17 mouse cellular contexts compared by ENCODE assay signal in genomic region chr8:48293797-48294196, GRCm38 (mm10).
DNase-seq lines count a peak whose midpoint lies in the region; TF ChIP-seq lines count a peak whose summit lies in the region.
"Had no signal": no experiment of that assay in that cellular context is flagged by ENCODE, and none has a peak within 500 bp of the region (broad histone marks: within the 10 kb centered on the region; RNA-seq: fewer than 3 reads in every experiment).

No protein-coding gene starts in this region.

- no peak overlapping the region for H3K4me2 ChIP-seq in myocyte (ENCODE audit: low read depth)

- TF ChIP-seq POLR2A in myocyte (IDR thresholded peaks at IDR 0.05; ENCODE audit: insufficient read length, low read depth): no peak

- H3K4me3 ChIP-seq in myocyte: no peak overlapping the region

- no peaks in the 10 kb centered on the region for H3K79me2 ChIP-seq in myocyte (ENCODE audit: control insufficient read depth, insufficient read depth)

- no peak overlapping the region for H3ac ChIP-seq in myocyte (ENCODE audit: control insufficient read depth, insufficient read length)

- peaks cover 8% of the 10 kb centered on the region for H3K36me3 ChIP-seq in myocyte (ENCODE audit: control insufficient read depth, insufficient read depth)
- H3K36me3 ChIP-seq: G1E had no signal

- intact Hi-C loops in heart, postnatal 25 days (cut with DNase I): no loop called here
- intact Hi-C loops in left cerebral cortex, postnatal 14 days (cut with DNase I): no loop called here

- no peaks in the 10 kb centered on the region for H3K27me3 ChIP-seq in myocyte (ENCODE audit: control insufficient read depth, insufficient read depth, insufficient read length)
- H3K27me3 ChIP-seq: CH12.LX, Patski had no signal

- peak; percentile 55 for DNase-seq in heart, adult 11 months
- no peak for DNase-seq in heart, postnatal 25 days (ENCODE audit: low spot score)
- DNase-seq in left cerebral cortex, postnatal 14 days (ENCODE audit: low spot score in 2 of 2): no peak
- DNase-seq: adrenal gland, adult 2 months; adrenal gland, adult 8-10 months; adrenal gland, postnatal 10 days; adrenal gland, postnatal 14 days; adrenal gland, postnatal 25 days; adrenal gland, postnatal 36 days; B cell, adult 2 months; cerebellum, adult 11 months; cerebellum, adult 11-12 months; cerebellum, adult 18-20 months had no signal

TF ChIP-seq in myocyte, 11 proteins besides CTCF, POLR2A, EP300 and RAD21:
- no peak for TF ChIP-seq CEBPB (IDR thresholded peaks at IDR 0.05; ENCODE audit: insufficient read depth, poor library complexity, severe bottlenecking)
- no peak for TF ChIP-seq E2F4 (IDR thresholded peaks at IDR 0.05; ENCODE audit: insufficient read depth)
- TF ChIP-seq MAX (IDR thresholded peaks at IDR 0.05; ENCODE audit: low read depth): no peak
- peak in 1 of 3 experiments; percentile 86 for TF ChIP-seq MYOG (IDR thresholded peaks at IDR 0.05; ENCODE audit: control insufficient read depth in 1 of 3, insufficient read depth in 1 of 3, insufficient read length in 2 of 3, low read depth in 2 of 3)
- no peak for TF ChIP-seq TCF3 (IDR thresholded peaks at IDR 0.05; ENCODE audit: insufficient read length, low read depth)
- no peak for TF ChIP-seq POLR2AphosphoS2 (IDR thresholded peaks at IDR 0.05; ENCODE audit: insufficient read length, low read depth)
- TF ChIP-seq SRF (IDR thresholded peaks at IDR 0.05; ENCODE audit: control insufficient read depth, insufficient read length, low read depth): no peak
- TF ChIP-seq USF1 (IDR thresholded peaks at IDR 0.05; ENCODE audit: low read depth): no peak
- TF ChIP-seq MYOD1 (IDR thresholded peaks at IDR 0.05; ENCODE audit: control insufficient read depth in 1 of 3, insufficient read length in 2 of 3, low read depth in 2 of 3): peak in 1 of 3 experiments; percentile 53
- peak; percentile 40 for TF ChIP-seq TCF12 (IDR thresholded peaks at IDR 0.05; ENCODE audit: insufficient read depth, poor library complexity, severe bottlenecking)
- TF ChIP-seq REST (IDR thresholded peaks at IDR 0.05; ENCODE audit: insufficient read depth, insufficient read length): no peak
